Mouse (Mus musculus): ENCODE measurements around the gene Rasal1. TPM values are rescaled to one million over a fixed set of nuclear protein-coding genes. Genes with fewer than 3 reads are reported as not detected.

Gene Rasal1
- total RNA-seq, 2 experiments from 2014 or later: 92.7 to 100 TPM

GRCm38 (mm10) chr5:120712721-120713120, 64.1 kb downstream of the Rasal1 start:
- no peak for DNase-seq (ENCODE audit: extremely low spot score in 1 of 2, low spot score in 1 of 2)

- peak; percentile 78 to 95 for DNase-seq (ENCODE audit: extremely low spot score in 1 of 2, low spot score in 1 of 2)
Measured at GRCm38 (mm10) chr5:120714314-120714713, 65.7 kb downstream of the Rasal1 start.

GRCm38 (mm10) chr5:120717136-120717535, 68.5 kb downstream of the Rasal1 start:
- peak in 1 of 2 experiments; percentile 41 for DNase-seq (ENCODE audit: extremely low spot score in 1 of 2, low spot score in 1 of 2)

- DNase-seq (ENCODE audit: extremely low spot score in 1 of 2, low spot score in 1 of 2): no peak
Measured at GRCm38 (mm10) chr5:120718600-120719378, 70.2 kb downstream of the Rasal1 start.

- no peak for DNase-seq (ENCODE audit: extremely low spot score in 1 of 2, low spot score in 1 of 2)
Measured at GRCm38 (mm10) chr5:120721005-120721404, 72.4 kb downstream of the Rasal1 start.

GRCm38 (mm10) chr5:120725811-120726455, 77.3 kb downstream of the Rasal1 start:
- DNase-seq (ENCODE audit: extremely low spot score in 1 of 2, low spot score in 1 of 2): no peak

Other genes with a start within 250 kb of the Rasal1 start
- not detected for gene Lhx5, start 217.1 kb upstream of the Rasal1 start, total RNA-seq (2021)
- gene Sdsl, start 176.0 kb upstream of the Rasal1 start, total RNA-seq (2021): 1 to 10 TPM; 7.1 to 9.1 TPM
- gene Sds, start 172.3 kb upstream of the Rasal1 start, total RNA-seq (2021): under 1 TPM in 1 of 2 experiments, not detected in 1; 0.22 TPM
- gene Plbd2, start 145.2 kb upstream of the Rasal1 start, total RNA-seq (2021): 10 to 100 TPM; 61.5 to 70.3 TPM
- 10 to 100 TPM in 1 of 2 experiments, 1 to 10 TPM in 1; 6.5 to 14.3 TPM for gene Slc8b1, start 137.6 kb upstream of the Rasal1 start, total RNA-seq (2021)
- gene Tpcn1, start 60.1 kb upstream of the Rasal1 start, total RNA-seq (2021): 10 to 100 TPM; 31.0 to 39.9 TPM
- under 1 TPM; 0.79 to 0.80 TPM for gene Iqcd, start 59.8 kb upstream of the Rasal1 start, total RNA-seq (2021)
- 10 to 100 TPM; 23.9 to 25.5 TPM for gene Rita1, start 36.2 kb upstream of the Rasal1 start, total RNA-seq (2021)
- 10 to 100 TPM; 40.7 to 42.5 TPM for gene Ddx54, start 36.1 kb upstream of the Rasal1 start, total RNA-seq (2021)
- under 1 TPM; 0.39 to 0.42 TPM for gene Cfap73, start 14.6 kb upstream of the Rasal1 start, total RNA-seq (2021)
- gene Dtx1, start 63.1 kb downstream of the Rasal1 start, total RNA-seq (2021): 10 to 100 TPM; 67.2 to 78.5 TPM
- under 1 TPM in 1 of 2 experiments, not detected in 1; 0.10 TPM for gene Oas2, start 101.0 kb downstream of the Rasal1 start, total RNA-seq (2021)
- not detected for gene Oas3, start 128.8 kb downstream of the Rasal1 start, total RNA-seq (2021)
- not detected for gene Oas1e, start 146.7 kb downstream of the Rasal1 start, total RNA-seq (2021)
- 1 to 10 TPM in 1 of 2 experiments, under 1 TPM in 1; 0.81 to 1.3 TPM for gene Oas1c, start 163.7 kb downstream of the Rasal1 start, total RNA-seq (2021)
- not detected for gene Oas1f, start 198.6 kb downstream of the Rasal1 start, total RNA-seq (2021)
- not detected for gene Oas1h, start 212.6 kb downstream of the Rasal1 start, total RNA-seq (2021)
- gene Oas1g, start 238.8 kb downstream of the Rasal1 start, total RNA-seq (2021): not detected

Measured in layer of hippocampus, postnatal 25 days (tissue).